Mouse (Mus musculus): ENCODE data around the gene Stx5a.
A peak's percentile ranks its signal among the peaks of the same experiment; 100 is the strongest.

The Stx5a gene

DNA sequence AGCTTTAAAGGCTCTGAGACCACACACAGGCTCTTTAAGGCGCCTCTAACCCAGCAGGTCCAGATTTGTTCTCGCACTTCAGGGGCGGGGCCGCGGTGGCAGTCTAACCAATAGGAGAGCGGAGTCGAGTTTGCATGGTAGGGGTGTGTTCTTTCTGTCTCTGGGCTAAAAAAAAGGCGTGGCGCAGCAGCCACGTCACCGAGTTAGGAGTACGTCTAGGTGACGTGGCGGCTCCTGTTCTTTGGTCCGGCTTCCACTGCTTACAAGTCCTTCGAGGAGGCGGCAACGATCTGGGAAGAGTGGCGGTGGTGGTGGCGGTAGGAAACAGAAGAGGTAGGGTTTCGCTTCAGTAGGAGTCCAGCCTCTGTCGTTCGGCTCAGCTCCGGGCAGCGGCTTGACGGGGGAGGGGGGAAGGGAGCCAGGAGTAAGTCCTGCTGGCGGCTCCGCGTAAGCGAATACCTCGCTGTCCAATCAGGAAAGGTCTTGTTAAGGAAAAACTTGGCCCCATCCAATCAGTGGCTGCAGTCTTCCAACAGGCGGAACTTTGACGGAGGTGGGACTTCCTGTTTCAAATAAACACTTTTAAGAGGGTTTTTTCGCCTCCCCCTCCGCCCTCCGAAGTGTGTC, at the start of gene Stx5a:
Stx5a (plus strand) TSS at position 171 of the 627 bp plus-strand sequence.
- DNase-seq (ENCODE audit: low spot score): peak; percentile 98

DNA sequence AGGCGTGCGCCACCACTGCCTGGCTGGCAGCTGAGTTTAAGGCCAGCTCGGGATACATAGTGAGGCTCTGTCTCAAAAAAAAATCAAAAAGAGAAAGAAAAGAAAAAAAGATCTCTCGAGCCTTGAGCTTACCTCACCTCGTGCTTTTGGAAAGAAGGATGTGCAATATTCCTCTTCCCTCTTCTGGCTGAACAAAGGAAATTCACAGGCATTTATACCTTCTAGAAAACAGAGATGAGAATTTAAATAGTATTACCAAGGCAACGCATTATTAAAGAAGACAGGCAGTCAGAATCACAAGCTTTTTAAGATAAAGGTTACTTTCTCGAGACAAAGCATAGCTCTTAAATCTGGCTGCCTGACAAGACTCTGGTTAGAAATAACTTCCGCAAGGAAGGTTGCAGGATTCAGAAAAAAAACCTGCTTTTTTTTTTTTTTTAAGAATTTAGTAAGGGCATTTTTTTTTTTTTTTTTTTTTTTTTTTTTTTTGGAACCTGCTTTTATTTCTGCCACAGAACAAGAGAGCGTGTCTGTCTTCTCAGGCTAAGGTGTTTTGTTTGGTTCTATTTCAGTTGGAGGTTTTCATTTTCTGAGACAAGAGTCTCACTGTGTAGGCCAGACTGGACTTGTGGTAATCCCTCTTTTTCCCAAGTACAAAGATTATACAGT, 49.2 kb upstream of the Stx5a start:
- no peak for DNase-seq (ENCODE audit: low spot score)

DNA sequence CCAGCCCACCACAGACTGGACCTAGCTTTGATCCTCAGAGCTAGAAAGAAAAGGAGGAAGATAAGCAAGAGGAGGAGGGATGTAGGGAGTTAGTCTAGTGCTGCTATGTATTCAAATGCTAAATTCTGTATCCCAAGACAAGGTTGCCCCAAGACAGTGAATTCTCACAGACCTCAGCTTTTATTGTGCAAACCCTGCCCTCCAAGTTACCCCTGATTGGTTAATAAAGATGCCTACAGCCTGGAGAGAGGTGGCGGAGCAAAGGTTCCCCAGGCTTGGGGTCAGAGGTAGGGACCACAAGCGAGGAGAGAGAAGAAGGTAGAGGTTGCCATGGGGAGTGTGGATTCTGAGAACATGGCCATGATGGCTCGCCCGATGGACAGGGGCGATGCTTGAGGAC, 48.5 kb upstream of the Stx5a start:
- DNase-seq (ENCODE audit: low spot score): no peak

DNA sequence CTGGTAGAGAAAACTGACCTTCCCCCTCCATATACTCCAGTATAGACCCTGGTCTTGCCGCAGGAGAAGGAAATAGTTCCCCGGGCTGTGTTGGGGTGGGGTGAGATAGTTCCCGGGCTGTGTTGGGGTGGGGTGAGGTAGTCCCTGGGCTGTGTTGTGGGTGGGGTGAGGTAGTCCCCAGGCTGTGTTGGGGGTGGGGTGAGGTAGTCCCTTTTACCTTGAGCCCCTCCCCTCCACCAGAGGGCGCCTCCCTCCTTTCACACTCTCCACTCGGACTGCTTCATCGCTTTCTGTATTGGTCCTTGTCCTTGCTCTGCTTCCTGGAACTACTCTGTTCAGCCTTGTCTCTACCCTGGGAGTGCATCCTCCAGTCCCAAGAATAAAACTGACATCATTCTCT, 45.9 kb upstream of the Stx5a start:
- peak; percentile 35 for DNase-seq (ENCODE audit: low spot score)

DNA sequence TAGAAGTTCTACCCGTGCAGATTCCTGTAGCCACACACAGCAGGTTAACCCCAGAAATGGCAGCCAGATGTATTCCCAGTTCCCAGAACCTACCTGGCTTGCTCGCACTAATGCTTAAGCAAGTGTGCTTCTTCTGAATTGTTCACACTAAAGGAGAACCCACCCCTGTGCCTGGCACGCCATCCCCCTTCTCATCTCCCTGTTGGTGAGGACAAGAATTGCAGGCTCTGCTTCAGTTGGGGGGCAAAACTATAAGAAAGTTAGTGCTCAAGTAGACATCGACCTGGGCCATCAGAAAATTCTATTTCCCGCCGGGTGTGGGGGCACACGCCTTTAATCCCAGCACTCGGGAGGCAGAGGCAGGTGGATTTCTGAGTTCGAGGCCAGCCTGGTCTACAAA, 41.6 kb upstream of the Stx5a start:
- DNase-seq (ENCODE audit: low spot score): no peak

DNA sequence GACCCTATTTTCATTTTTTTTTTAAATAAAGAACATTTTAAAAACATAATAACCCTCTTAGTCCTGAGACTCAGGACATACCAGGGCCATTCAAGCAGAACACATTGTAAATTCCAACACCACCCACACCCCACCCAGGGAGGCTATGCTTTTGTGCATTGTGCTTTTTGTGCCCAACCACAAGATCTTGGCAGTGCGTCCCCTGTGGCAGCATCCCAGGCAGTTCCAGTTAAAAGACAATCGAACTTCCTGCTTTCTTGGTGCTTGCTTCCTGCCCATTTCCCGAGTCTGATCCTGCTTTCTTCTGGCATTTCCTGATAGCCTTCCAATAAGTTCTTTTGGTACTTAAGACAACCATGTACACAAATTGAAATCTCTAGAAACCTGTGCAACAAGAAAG, 38.8 kb upstream of the Stx5a start:
- DNase-seq (ENCODE audit: low spot score): no peak

DNA sequence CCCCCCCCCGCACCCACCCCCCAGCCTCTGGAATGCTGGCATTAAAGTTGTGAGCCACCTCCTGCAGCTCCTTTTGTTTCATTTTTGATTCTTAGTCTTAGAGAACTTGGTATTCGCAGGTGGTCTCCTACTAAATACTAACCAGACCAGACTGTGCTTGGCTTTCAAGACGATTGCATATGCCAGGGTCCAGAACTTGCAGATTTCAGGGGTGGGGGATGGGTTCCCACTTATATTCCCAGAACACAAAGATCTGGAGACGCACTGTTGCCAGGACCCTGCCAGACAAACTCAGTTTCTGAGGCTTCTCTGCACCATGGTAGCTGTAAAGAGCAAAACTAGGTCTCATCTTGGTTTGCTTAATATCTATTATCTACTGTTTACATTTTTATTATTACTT, 37.6 kb upstream of the Stx5a start:
- no peak for DNase-seq (ENCODE audit: low spot score)

DNA sequence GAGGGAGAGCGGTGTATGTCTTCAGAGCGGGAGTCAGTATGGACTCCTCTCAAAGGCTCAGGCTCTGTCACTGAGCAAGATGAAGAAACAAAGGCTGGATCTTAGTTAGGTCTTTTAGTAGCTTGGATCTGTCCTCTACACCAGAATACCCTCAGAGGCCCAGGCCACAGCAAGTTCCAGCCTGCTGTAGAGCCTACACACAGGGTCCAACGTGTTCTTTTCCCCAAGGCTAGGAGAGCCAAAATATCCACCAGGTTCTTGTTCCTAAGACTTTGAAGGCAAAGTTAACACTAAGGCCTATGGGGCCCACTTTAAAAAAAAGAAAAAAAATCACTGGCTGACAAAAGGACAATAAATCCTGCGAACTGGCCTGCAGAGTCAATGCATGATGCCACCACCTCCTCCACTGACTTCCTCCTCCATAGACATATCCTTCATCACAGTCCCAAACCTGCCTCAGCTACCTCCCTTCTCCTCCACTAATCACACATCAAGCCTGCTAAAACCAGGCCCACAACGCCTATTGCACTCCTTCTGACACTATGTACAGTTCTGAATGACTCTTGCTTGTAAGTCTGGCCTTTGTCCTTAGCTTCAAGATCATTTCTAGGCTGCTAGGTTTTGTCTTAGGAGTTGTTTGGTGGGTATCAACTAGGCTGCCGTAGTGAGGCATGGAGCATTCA, 36.0 kb upstream of the Stx5a start:
- DNase-seq (ENCODE audit: low spot score): no peak

DNA sequence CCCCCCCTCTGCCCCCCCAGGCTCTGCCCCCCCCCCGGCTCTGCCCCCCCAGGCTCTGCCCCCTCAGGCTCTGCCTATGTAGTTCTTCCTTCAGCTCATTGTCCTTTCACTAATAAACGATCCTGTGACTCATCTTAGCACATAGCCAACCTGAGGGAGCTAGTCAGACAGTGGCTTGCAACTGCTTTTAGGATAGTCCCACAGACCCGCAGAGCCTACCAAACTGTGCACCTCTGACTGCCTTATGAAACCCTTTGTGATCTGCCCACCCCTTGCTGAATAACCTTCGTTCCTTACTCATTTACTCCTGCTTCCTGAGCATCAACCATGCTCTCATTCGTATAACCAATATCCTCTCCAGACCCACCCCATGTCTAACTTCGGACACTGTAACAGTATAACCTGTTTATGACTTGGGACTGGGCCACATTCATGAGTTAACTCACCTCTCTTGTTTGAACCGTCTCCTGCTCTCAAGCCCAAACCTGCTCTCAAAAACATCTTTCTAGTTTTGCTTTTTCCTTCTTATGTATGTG, 35.0 kb upstream of the Stx5a start:
- no peak for DNase-seq (ENCODE audit: low spot score)

DNA sequence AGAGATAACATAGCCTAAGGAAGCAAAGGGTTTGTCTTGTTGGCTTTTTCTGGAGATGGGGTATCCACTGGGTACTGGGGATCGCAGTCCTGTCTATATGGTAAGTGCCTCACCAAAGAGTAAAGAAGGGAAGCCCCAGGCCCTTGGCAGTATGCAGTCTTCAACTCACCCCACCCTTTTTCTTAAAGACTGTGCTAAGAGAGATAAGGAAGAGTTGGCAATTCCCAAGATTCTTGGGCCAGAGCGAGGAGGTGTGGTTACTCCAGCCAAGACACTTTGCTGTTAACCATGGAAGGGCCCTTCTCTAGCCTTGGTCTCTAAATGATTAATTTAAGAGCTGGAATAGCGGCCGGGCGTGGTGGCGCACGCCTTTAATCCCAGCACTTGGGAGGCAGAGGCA, 34.3 kb upstream of the Stx5a start:
- no peak for DNase-seq (ENCODE audit: low spot score)

DNA sequence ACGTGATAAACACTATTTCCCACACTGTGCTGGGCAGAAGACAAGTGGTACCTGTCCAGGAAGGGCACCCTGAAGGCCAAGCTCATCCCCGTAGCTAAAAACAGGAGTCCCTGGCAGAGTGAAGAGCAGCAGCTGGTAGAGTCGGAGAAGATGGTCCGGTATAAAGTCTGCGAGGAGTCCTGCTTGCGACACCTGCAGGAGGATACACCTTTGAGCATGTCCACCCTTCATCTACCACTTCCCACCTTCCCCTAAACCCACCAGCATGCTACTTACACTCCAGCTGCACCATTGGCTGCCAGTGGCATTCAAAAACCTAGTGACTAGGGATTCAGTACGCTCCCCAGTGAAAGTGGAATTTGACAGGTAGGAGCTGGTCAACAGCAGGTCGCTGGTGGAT, 32.3 kb upstream of the Stx5a start:
- no peak for DNase-seq (ENCODE audit: low spot score)

DNA sequence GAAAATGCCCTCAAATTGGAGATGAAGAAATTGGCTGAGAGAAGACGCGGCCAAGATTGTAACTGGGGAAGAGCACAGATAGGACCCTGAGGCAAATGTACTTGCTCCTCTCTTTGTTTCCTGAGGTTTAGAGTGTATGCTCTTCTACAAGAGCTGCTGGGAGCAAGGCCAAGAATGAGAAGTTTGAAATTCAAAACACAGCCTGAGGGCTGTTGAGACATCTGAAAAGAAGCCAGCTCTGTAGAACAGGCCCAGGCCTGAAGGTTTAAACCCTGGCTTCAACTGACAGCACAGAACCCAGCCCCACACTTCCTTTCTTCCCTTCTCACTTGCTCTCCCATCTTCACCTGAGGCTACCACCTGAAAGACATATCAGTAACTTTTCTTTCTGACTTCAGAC, 31.2 kb upstream of the Stx5a start:
- DNase-seq (ENCODE audit: low spot score): no peak

DNA sequence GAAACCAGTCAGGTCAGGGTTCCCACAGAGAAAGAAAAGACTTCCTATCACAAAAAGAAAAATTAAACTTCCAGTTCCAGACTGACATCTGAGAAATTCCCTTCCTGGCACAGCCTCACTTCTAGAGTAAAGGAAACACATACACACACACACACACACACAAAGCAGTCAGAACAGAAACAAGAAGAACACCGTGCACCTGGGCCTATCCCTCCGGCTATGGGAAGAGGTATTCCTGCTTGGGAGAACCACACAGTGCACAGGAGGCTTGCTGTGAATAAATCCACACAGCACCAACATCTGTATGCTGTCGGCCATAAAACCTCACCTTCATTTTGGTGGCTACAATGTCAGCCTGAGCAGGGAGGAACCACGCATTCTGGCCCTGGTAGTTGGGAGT, 29.7 kb upstream of the Stx5a start:
- no peak for DNase-seq (ENCODE audit: low spot score)

DNA sequence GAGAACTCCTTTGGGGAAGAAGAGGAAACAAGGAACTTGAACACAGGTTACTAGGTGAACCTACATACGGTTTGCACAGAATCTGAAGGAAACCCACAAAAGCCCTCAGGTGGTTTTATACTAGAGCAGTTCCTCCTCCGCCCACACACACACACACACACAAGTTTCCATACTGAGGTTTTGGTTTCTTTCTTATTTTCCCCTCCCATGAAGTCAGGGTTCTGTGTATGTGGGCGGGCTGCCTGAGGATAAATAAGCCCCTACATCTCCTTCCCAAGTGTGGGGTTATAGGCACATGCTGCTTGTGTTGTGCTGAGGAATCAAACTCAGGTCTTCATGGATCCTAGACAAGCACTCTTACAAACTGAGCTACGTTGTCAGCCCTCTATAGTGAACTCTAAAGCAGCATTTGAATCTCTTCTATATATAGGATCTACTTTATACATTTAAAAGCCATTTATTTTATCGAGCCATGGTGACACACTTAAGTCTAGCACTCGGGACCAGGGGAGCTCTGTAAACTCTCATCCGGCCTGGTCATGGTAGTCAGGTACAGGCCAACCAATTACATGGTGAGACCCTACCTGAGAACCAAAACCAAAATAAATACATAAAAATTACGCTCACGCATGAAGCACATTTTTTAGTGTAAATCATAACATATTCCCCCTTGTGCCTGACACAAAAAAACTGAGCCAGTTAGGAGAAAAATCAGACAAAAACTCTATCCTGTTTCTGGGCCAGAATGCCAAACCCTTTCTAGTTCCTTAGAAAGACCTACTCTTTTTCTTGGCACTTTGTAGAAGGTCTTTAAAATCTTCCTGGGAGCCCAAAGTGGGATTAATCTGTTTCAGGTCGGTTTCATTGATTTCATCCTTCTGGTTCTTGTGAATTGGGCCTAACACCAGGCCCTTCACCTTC, 29.0 kb upstream of the Stx5a start:
- DNase-seq (ENCODE audit: low spot score): no peak

DNA sequence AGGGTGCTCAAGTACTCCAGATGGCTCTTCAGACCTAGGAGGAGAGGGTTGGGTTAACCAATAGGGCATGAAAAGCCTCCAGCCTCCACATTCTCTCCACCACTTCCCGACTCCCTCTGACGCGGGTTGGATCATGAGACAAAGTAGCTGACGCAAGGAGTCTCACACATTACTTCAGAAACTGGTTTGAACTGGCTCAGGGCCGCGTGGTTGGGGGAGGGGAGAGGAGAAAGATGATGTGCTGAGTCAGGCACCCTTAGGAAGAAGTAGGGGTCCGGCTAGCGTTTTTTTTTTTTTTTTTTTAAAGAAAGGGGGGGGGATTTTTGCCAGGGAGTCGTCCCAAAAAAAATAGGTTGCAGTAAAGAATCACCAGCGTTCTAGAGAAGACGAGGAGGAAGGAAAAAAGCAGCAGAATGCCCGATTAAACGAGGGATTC, 28.3 kb upstream of the Stx5a start:
- DNase-seq (ENCODE audit: low spot score): peak; percentile 91

DNA sequence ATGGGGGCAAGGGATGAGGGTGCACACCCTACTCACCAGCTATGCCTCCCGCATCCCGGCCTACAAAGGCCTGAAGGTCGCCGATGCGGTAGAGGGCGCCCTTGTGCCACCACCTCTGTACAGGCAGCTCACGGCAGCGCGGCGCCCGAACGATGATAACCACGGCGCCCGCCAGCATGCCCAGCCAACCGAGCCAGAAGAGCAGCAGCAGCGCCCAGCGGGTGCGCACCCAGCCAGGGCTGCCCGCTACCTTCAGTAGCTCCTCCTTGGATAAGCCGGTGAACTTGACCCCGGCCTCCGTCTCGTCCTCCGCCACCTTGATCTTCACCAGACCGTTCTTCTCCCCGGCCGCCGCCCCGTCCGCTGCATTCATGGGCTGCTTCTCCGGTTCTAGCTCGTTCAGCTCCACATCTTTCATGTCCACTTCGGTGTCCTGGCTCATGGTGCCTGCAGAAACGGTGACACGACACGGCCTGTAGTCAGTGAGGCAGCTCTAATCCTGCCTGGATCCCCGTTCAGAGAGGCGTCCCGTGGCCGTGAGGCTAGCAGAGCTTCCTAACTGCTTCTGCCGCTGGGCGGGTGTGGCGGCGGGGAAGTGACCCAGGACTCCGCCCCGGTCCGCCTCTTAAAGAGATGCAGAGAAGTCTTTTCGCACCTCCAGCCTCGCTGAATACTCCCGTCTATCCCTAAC, 27.8 kb upstream of the Stx5a start:
- peak; percentile 96 for DNase-seq (ENCODE audit: low spot score)

DNA sequence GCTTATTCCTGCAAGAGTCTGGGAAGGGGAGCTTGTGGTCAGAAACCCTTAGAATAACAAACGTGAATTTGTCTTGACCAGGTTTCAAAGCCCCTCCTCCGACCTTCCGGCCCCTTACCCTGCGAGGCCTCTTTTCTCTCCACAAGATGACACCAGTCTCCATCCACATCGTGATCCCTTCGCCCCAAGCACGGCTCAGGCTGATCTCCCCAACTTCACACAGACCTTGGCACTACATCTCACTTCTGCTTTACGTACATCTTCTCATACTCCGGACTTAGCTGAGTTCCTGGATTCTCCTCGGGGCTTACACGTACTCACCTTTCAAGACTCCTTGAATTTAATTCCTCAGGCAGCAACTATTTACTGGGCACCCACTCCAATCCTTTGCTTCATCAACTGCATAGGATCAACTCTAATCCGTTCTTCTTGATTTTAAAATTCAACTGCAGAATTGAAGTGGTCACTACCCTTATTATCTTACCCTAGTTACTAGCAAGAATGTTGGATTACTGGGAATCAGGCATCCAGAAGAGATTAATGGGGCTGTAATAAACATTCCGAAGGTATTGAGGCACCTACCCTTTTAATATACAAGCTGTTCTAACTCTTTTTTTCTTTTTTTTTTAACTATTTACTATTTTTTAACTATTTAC, 27.1 kb upstream of the Stx5a start:
- no peak for DNase-seq (ENCODE audit: low spot score)

DNA sequence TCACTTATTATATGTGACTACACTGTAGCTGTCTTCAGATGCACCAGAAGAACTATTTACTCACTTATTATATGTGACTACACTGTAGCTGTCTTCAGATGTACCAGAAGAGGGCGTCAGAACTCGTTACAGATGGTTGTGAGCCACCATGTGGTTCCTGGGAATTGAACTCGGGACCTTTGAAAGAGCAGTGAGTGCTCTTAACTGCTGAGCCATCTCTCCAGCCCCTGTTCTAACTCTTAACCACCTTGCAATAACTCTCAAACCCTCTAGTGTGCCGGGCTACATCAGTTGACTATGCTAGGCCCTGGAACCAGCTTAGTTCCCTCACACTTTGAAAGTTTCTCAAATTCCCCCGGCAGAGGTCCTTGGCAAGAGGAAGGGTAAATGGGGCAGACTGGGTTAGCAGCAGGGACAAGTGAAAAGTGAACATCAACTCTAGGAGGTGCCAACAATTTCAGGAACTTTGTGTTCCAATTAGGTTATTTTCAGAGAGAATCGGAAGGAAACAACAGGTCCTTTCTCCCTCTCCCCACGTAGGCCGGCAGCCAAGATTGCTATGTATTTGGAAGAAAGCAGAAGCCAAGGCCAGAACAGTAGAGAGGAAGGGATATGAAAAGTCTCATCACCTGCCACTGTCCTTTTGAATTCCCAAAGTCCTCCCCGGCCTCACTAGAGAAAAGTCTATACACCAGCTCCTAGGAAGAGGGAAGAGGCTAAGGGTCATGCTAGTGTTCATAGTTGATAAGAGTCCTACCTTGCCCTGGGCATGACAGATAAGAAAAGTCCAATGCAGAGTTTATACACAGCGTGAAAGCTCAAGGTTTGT, 26.3 kb upstream of the Stx5a start:
- no peak for DNase-seq (ENCODE audit: low spot score)

DNA sequence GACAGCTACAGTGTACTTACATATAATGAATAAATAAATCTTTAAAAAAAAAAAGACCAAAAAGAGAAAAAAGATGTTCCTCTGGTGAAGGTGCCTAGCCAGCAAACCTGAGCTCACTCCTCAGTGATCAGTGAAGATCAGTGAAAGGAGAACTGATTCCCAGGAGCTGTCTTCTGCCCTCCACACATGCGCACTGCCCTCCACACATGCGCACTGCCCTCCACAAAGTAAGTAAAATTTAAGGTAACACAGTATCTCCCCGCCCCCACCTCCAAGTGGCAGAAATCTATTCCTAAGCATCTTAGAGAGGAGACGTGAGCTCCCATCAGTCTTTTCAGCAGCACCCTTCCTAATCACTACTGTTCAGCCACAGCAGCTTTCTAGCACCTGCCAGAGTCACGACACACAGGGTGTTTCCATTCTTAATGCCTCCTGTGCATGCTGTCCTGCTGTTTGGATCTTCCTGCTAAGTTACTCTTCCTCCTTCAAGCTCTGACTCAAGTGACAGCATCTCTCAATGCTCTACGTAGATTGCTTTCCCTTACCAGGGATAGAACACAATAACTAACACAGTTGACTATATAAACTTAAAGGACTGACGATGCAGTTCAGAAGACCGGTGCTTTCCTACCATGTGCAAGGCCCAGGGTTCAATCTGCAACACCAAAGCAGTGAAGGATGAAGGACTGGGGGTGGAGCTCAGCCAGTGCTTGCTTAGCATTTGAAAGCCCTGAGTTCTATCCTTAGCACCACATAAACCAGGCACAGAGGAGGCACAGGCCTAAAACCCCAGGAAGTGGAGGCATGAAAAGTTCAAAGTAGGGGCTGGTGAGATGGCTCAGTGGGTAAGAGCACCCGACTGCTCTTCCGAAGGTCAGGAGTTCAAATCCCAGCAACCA, 25.1 kb upstream of the Stx5a start:
- no peak for DNase-seq (ENCODE audit: low spot score)

Measured in embryo, embryonic 10 days (tissue).